Mouse (Mus musculus): Measurements from ENCODE around the gene Ddx4. TPM values are rescaled to one million over a fixed set of nuclear protein-coding genes. Genes with fewer than 3 reads are reported as not detected.

The Ddx4 gene
- polyA plus RNA-seq, 1 experiment from 2014 or later, result 0.31 TPM

DNA sequence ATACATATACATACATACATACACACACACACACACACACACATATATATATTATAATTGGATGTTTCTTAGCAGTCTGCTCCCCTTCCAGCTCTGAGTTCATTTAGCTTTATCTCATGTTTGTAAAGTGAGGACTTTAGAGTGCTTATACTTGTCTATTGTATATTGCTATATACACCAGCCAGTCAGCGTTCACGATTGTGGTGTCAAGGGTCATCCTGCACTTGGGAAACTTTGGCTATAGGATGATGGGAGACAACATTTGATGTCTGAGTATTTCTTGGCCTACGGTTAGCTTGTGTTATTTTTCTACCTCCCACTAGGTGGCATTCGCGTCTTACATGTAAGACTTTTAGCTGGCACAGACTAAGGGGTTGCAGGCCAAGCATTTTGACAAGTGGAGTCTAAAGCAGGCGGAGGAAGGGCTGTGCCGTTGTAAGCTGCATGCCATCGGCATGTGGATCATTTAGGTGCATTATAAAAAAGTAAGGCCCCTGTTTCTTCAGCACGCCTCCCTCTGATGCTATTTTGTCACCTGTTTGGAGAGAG, 21.7 kb upstream of the Ddx4 start:
- peak; percentile 65 for DNase-seq (ENCODE audit: low spot score)
- ATAC-seq (ENCODE audit: insufficient number of reproducible peaks, low FRiP score, low TSS enrichment, low read depth), result no peak

DNA sequence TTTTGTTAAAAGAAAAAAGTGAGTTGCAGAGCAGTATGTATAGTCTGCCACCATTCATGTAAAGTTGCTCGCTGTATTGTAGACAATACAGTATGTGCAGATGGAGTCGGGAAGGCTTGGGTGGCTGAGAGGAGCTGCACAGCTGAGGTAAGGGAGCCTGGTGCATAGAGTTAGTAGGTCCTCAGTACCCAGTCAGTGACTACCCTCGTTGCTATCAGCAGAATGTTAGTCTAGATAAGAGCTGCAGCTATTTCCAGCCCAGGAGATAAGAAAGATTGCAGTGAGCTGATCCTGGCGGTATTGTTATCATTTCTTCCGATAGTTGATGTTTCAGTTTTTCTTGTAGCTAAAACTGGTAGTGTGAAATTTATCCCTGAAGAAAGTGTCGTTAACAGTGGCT, 20.5 kb upstream of the Ddx4 start:
- ATAC-seq (ENCODE audit: insufficient number of reproducible peaks, low FRiP score, low TSS enrichment, low read depth), result no peak
- 81% methylated on average over 6 of the region's 6 CpGs for WGBS
- no peak overlapping the region for H3K4me3 ChIP-seq (ENCODE audit: low read depth, low read length)

More for the DNA sequence above, 21.7 kb upstream of the Ddx4 start:
- no peak overlapping the region for H3K4me3 ChIP-seq (ENCODE audit: low read depth, low read length)
- H3K9ac ChIP-seq (ENCODE audit: low read length), result no peak overlapping the region
- 15% methylated on average over 9 of the region's 9 CpGs for WGBS
- no peaks in the 10 kb centered on the region for H3K27me3 ChIP-seq (ENCODE audit: control insufficient read depth, insufficient read depth, low read length)
- H3K36me3 ChIP-seq (ENCODE audit: control insufficient read depth, insufficient read depth, low read length), result no peaks in the 10 kb centered on the region
- no peaks in the 10 kb centered on the region for H3K9me3 ChIP-seq (ENCODE audit: control insufficient read depth, low read length)
- H3K27ac ChIP-seq (replicated peaks; ENCODE audit: low read depth, low read length), result no peak overlapping the region
- H3K4me1 ChIP-seq (ENCODE audit: control insufficient read depth, insufficient read depth, low read length), result no peaks in the 10 kb centered on the region
- no peak overlapping the region for H3K4me2 ChIP-seq (ENCODE audit: low read depth, severe bottlenecking)

DNA sequence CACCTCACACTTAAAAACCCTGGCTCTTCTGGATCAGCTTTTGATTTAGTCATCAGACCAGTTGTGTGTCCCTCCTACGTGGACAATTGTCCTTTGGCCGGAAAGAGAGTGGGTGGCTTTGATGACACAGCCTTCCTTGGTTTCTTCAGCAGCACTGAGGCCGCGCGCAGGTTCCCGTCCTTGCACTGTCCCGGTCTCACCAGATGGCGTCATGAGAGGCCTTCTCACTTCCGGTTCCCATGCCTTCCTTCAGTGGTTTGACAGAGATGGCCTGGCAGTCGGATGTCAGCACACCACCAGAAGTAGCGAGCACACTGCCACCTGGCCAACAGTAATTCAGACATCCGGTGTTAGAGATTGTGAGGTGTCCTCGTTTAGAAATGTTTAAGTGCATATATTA, 19.4 kb upstream of the Ddx4 start:
- no peak for DNase-seq (ENCODE audit: low spot score)
- H3K4me3 ChIP-seq (ENCODE audit: low read depth, low read length), result no peak overlapping the region
- WGBS, result 72% methylated on average over 13 of the region's 13 CpGs
- no peak overlapping the region for H3K27ac ChIP-seq (replicated peaks; ENCODE audit: low read depth, low read length)
- ATAC-seq (ENCODE audit: insufficient number of reproducible peaks, low FRiP score, low TSS enrichment, low read depth), result no peak
- H3K9ac ChIP-seq (ENCODE audit: low read length), result no peak overlapping the region
- H3K4me2 ChIP-seq (ENCODE audit: low read depth, severe bottlenecking), result no peak overlapping the region
- H3K27me3 ChIP-seq (ENCODE audit: control insufficient read depth, insufficient read depth, low read length), result no peaks in the 10 kb centered on the region
- H3K4me1 ChIP-seq (ENCODE audit: control insufficient read depth, insufficient read depth, low read length), result no peaks in the 10 kb centered on the region
- H3K9me3 ChIP-seq (ENCODE audit: control insufficient read depth, low read length), result no peaks in the 10 kb centered on the region
- H3K36me3 ChIP-seq (ENCODE audit: control insufficient read depth, insufficient read depth, low read length), result no peaks in the 10 kb centered on the region

More for the DNA sequence above, 20.5 kb upstream of the Ddx4 start:
- Histone ChIP-seq H3K4me2 (ENCODE audit: low read depth, severe bottlenecking) (no peak overlapping the region), H3K9me3 (ENCODE audit: control insufficient read depth, low read length) (no peaks in the 10 kb centered on the region), H3K27ac (replicated peaks; ENCODE audit: low read depth, low read length) (no peak overlapping the region), H3K27me3 (ENCODE audit: control insufficient read depth, insufficient read depth, low read length) (no peaks in the 10 kb centered on the region), H3K36me3 (ENCODE audit: control insufficient read depth, insufficient read depth, low read length) (no peaks in the 10 kb centered on the region), H3K4me1 (ENCODE audit: control insufficient read depth, insufficient read depth, low read length) (no peaks in the 10 kb centered on the region), H3K9ac (ENCODE audit: low read length) (no peak overlapping the region)
- DNase-seq (ENCODE audit: low spot score), result no peak

DNA sequence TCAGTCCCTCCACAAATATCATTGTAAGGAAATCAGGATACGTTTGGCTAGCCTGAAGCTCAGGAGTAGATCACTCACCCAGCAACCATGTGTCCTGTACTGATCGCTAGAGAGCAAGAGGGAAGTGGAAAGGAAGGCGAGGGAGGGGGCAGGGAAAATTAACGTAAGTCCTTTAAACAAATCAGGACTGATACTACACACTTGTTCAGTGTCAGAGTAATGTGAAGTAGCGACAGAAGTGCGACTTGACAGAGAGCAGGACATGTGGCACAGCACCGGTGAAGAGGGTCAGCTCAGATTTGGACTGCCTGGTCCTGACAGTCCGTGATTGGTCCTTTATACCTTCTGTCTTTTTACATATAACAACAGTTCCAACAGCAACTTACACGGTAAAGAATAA, 14.9 kb upstream of the Ddx4 start:
- H3K9ac ChIP-seq (ENCODE audit: low read length), result no peak overlapping the region
- ATAC-seq (ENCODE audit: insufficient number of reproducible peaks, low FRiP score, low TSS enrichment, low read depth), result no peak
- H3K4me3 ChIP-seq (ENCODE audit: low read depth, low read length), result no peak overlapping the region
- H3K27me3 ChIP-seq (ENCODE audit: control insufficient read depth, insufficient read depth, low read length), result no peaks in the 10 kb centered on the region
- no peak overlapping the region for H3K4me2 ChIP-seq (ENCODE audit: low read depth, severe bottlenecking)
- no peaks in the 10 kb centered on the region for H3K36me3 ChIP-seq (ENCODE audit: control insufficient read depth, insufficient read depth, low read length)
- H3K4me1 ChIP-seq (ENCODE audit: control insufficient read depth, insufficient read depth, low read length), result no peaks in the 10 kb centered on the region
- no peak for DNase-seq (ENCODE audit: low spot score)
- H3K27ac ChIP-seq (replicated peaks; ENCODE audit: low read depth, low read length), result no peak overlapping the region
- WGBS, result 72% methylated on average over 9 of the region's 9 CpGs
- no peaks in the 10 kb centered on the region for H3K9me3 ChIP-seq (ENCODE audit: control insufficient read depth, low read length)

DNA sequence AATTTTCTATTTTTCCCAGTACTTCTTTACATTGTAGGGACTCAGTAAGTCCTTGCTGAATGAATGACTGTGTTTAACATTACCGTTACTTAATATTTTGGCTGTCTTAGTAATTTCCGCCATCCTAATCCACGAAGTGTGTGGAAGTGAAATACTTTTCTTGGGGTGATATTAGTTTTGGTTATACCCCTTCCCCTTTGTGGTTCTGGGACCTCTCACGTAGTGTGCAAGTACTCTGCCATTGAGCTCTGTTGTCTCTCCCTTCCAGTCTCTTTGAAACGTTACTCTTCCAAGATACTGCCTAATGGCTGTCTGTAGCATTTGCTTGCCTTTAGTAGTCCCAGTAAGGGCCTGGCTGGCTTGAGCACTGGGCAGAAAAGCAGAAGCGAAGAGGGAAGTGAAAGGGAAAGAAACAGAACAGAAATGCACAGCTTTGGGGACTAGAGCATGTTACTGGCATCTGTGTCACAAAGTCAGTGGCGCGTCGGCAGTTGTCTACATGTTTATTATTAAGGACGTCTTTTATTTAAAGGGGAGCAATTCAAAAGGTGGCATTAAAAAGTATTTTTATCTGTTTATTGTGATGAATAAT, 14.3 kb upstream of the Ddx4 start:
- Histone ChIP-seq H3K4me1 (ENCODE audit: control insufficient read depth, insufficient read depth, low read length) (no peaks in the 10 kb centered on the region), H3K9me3 (ENCODE audit: control insufficient read depth, low read length) (no peaks in the 10 kb centered on the region), H3K4me3 (ENCODE audit: low read depth, low read length) (no peak overlapping the region), H3K4me2 (ENCODE audit: low read depth, severe bottlenecking) (no peak overlapping the region), H3K9ac (ENCODE audit: low read length) (no peak overlapping the region), H3K27ac (replicated peaks; ENCODE audit: low read depth, low read length) (no peak overlapping the region), H3K36me3 (ENCODE audit: control insufficient read depth, insufficient read depth, low read length) (no peaks in the 10 kb centered on the region), H3K27me3 (ENCODE audit: control insufficient read depth, insufficient read depth, low read length) (no peaks in the 10 kb centered on the region)
- WGBS, result 88% methylated on average over 10 of the region's 10 CpGs
- DNase-seq (ENCODE audit: low spot score), result no peak
- ATAC-seq (ENCODE audit: insufficient number of reproducible peaks, low FRiP score, low TSS enrichment, low read depth), result no peak

DNA sequence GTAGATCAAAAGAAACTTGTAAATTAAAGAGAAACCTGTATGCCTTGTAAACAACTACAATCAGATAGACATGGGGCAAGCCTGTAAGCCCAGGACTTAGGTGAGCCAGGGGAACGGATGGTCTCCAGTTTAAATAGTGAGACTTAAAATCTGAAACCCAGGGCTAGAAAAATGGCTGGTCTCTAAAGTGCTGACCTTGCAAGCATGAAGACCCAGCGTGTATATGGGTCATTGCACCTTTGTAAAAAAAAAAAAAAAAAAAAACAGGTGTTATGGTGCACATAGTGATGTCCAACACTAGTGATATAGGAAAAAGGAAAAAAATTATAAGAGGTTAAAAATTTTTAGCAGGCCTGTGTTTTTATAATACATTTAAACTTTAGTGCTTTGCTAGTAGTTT, 9.4 kb upstream of the Ddx4 start:
- 75% methylated on average over 2 of the region's 2 CpGs for WGBS
- Histone ChIP-seq H3K27me3 (ENCODE audit: control insufficient read depth, insufficient read depth, low read length) (no peaks in the 10 kb centered on the region), H3K27ac (replicated peaks; ENCODE audit: low read depth, low read length) (no peak overlapping the region), H3K4me3 (ENCODE audit: low read depth, low read length) (no peak overlapping the region; the same call in 1 of the 2 replicates), H3K4me2 (ENCODE audit: low read depth, severe bottlenecking) (no peak overlapping the region), H3K4me1 (ENCODE audit: control insufficient read depth, insufficient read depth, low read length) (no peaks in the 10 kb centered on the region), H3K36me3 (ENCODE audit: control insufficient read depth, insufficient read depth, low read length) (no peaks in the 10 kb centered on the region), H3K9me3 (ENCODE audit: control insufficient read depth, low read length) (no peaks in the 10 kb centered on the region), H3K9ac (ENCODE audit: low read length) (no peak overlapping the region)
- ATAC-seq (ENCODE audit: insufficient number of reproducible peaks, low FRiP score, low TSS enrichment, low read depth), result no peak
- DNase-seq (ENCODE audit: low spot score), result no peak

DNA sequence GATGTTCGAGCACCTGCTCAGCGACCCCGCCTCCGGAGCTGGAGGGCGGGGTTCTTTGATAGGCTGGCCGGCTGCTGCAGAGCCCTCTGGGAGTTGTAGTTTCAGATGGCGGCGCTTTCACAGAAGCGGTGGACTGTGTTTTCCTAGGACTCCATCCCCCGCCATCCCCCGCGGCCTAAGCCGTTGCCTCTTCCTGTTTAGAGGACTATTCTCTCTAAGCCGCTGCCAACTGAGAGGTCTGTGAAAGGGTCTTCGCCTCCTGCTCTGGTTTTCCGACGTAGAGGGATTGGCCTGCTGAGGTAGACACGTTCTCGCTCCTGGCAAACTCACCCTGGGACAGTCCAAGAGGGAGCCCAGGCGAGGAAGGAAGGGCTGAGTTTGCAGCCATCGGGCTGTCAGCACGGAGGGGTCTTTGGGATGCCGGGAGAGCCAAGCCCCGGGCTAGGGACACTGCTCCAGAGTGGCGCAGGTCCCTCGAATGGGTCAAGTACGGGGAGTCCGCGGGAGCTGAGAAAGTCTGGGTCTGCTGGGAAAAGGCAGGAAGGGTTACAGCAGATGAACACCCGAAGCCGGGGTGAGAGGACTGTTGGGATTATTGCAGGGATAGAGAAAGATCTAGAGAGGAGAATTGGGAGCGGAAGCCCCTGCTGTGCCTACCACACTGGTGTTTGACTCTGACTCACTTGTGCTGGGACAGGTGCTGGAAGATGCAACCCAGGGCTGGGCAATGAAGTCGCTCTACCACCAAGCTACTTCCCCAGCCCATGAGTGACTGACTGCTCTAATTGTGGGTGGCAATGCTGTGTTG, 8.5 kb upstream of the Ddx4 start, which contains the start of gene Slc38a9:
Slc38a9 (plus strand) TSS at position 178 of the 808 bp plus-strand sequence.
- 1% methylated on average over 33 of the region's 33 CpGs for WGBS
- Histone ChIP-seq H3K36me3 (ENCODE audit: control insufficient read depth, insufficient read depth, low read length) (no peaks in the 10 kb centered on the region), H3K27me3 (ENCODE audit: control insufficient read depth, insufficient read depth, low read length) (no peaks in the 10 kb centered on the region), H3K4me3 (ENCODE audit: low read depth, low read length) (peak within 1 kb of the TSS; percentile 54), H3K27ac (replicated peaks; ENCODE audit: low read depth, low read length) (no peak within 1 kb of the TSS), H3K9me3 (ENCODE audit: control insufficient read depth, low read length) (no peaks in the 10 kb centered on the region), H3K9ac (ENCODE audit: low read length) (peak within 1 kb of the TSS; percentile 55), H3K4me1 (ENCODE audit: control insufficient read depth, insufficient read depth, low read length) (no peaks in the 10 kb centered on the region), H3K4me2 (ENCODE audit: low read depth, severe bottlenecking) (peak within 1 kb of the TSS; percentile 81)
- DNase-seq (ENCODE audit: low spot score), result peak; percentile 94
- peak; percentile 99 for ATAC-seq (ENCODE audit: insufficient number of reproducible peaks, low FRiP score, low TSS enrichment, low read depth)

DNA sequence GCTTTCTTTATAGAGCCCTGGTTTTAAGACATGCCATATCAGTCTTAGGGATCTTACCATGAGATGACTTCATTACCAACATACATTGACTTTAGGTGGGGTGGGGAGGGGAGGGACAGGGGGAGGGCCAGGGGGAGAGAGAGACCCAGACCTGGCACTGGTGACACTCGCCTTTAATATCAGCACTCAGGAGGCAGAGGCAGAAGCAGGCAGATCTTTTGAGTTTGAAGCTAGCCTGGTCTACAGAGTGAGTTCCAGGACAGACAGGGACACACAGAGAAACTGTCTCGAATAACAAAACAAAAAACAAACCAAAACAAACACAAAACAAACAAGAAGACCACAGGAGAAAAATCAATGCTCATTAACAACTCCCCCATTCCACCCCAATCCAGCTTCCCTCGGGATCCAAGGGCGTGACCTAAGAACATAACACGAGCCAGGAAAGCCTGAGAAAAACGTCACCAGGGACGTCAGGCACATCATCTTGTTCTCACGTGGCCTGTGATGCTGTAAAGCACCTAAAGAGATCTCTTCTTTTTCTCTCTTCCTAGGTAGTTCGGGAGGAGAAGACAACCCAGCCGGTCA, 7.8 kb upstream of the Ddx4 start:
- no peaks in the 10 kb centered on the region for H3K4me1 ChIP-seq (ENCODE audit: control insufficient read depth, insufficient read depth, low read length)
- no peak for DNase-seq (ENCODE audit: low spot score)
- H3K9me3 ChIP-seq (ENCODE audit: control insufficient read depth, low read length), result no peaks in the 10 kb centered on the region
- no peak overlapping the region for H3K9ac ChIP-seq (ENCODE audit: low read length)
- no peaks in the 10 kb centered on the region for H3K36me3 ChIP-seq (ENCODE audit: control insufficient read depth, insufficient read depth, low read length)
- H3K27me3 ChIP-seq (ENCODE audit: control insufficient read depth, insufficient read depth, low read length), result no peaks in the 10 kb centered on the region
- no peak overlapping the region for H3K27ac ChIP-seq (replicated peaks; ENCODE audit: low read depth, low read length)
- peak overlapping the region; percentile 54 for H3K4me3 ChIP-seq (ENCODE audit: low read depth, low read length)
- peak overlapping the region; percentile 81 for H3K4me2 ChIP-seq (ENCODE audit: low read depth, severe bottlenecking)
- ATAC-seq (ENCODE audit: insufficient number of reproducible peaks, low FRiP score, low TSS enrichment, low read depth), result 0 out of 2 replicates have a peak, but pooled peaks have one; percentile 13
- WGBS, result 3% methylated on average over 10 of the region's 10 CpGs

All from limb, embryonic 11.5 days (tissue).